Mouse (Mus musculus) liver, embryonic 12.5 days (tissue): Measurements from ENCODE around the gene Zfp988. TPM values are rescaled to one million over a fixed set of nuclear protein-coding genes. Genes with fewer than 3 reads are reported as not detected.
A peak's percentile ranks its signal among the peaks of the same experiment; 100 is the strongest.
"Not testable (repeated sequence)": the region's sequence is repeated elsewhere in the genome, so short reads cannot be mapped to it uniquely, and the experiment has no call there.

Experiments used
- ATAC-seq: fragments of 200-750 bp; cut with Nextera tagmentation; 2 replicates; pipeline ENCODE4 v1.8.0; 2017; ENCODE audit warnings: moderate number of reproducible peaks, mild to moderate bottlenecking, moderate library complexity
- H3K27ac ChIP-seq: fragments of 300-500 bp; sonication (generic); 2 replicates; pipeline ENCODE4 v1.5.1; 2016; ENCODE audit warnings: mild to moderate bottlenecking
- H3K27me3 ChIP-seq: fragments of 300-500 bp; sonication (generic); replicated peaks from 2 replicates; pipeline ENCODE4 v1.6.1; 2016; ENCODE audit warnings: mild to moderate bottlenecking, moderate library complexity
- H3K36me3 ChIP-seq: fragments of 300-500 bp; sonication (generic); 2 replicates; pipeline ENCODE4 v1.6.1; 2016; ENCODE audit warnings: mild to moderate bottlenecking, moderate library complexity
- H3K4me1 ChIP-seq: fragments of 300-500 bp; sonication (generic); 2 replicates; pipeline ENCODE4 v1.6.1; 2016
- H3K4me2 ChIP-seq: fragments of 300-500 bp; sonication (generic); 2 replicates; pipeline ENCODE4 v1.6.1; 2016; ENCODE audit warnings: mild to moderate bottlenecking, moderate library complexity
- H3K4me3 ChIP-seq: fragments of 300-500 bp; sonication (generic); 2 replicates; pipeline ENCODE4 v1.5.1; 2016; ENCODE audit warnings: mild to moderate bottlenecking, moderate library complexity
- H3K9ac ChIP-seq: fragments of 300-500 bp; sonication (generic); 2 replicates; pipeline ENCODE4 v1.6.1; 2016; ENCODE audit warnings: mild to moderate bottlenecking, moderate library complexity
- H3K9me3 ChIP-seq: fragments of 300-500 bp; sonication (generic); replicated peaks from 2 replicates; pipeline ENCODE4 v1.6.1; 2016; ENCODE audit warnings: mild to moderate bottlenecking, moderate library complexity
- WGBS: fragments of 180-500 bp; shearing (Covaris S2); methylation state at CpG from one replicate; pipeline ENCODE4 v1.1.7; 2016; ENCODE audit not compliant: insufficient replicate concordance; 5-methylcytosine and 5-hydroxymethylcytosine counted together
- polyA plus RNA-seq: library from polyadenylated mRNA; unstranded; fragments of >200 nt; fragmentation: Nextera tagmentation; extraction: Ambion mirVana; gene quantifications from 2 replicates; pipeline ENCODE4 v1.2.1, GENCODE M21; 2016

The Zfp988 gene
- 0.19 and 0.20 TPM in 2 replicates for polyA plus RNA-seq

DNA sequence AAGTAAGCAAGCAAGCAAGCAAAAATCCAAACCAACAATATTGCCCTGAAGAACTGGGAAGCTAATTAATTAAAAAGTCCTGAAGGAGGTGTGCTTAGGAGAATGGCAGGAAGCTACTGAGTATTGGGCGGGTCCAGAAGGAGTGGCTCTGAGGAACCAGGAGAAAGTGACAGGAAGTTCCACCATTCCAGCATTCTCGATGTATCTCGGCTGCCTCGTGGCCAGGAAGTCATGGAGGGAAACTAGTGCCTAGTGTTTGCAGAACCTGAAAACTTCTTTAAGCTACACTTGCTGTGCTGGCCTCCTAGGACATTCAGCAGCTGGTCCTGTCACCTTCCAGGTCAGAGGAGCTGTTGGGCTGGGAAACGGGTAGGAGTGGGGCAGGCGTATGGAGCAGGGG, at the start of gene Zfp988:
Gene Zfp988 (plus strand): TSS at position 239 of the 400 bp plus-strand sequence.
- not testable (repeated sequence) for H3K27me3 ChIP-seq, H3K4me2 ChIP-seq, H3K4me3 ChIP-seq, H3K4me1 ChIP-seq, H3K36me3 ChIP-seq, ATAC-seq, H3K9ac ChIP-seq, H3K27ac ChIP-seq, H3K9me3 ChIP-seq
- 72% methylated on average over 6 of the region's 6 CpGs for WGBS

DNA sequence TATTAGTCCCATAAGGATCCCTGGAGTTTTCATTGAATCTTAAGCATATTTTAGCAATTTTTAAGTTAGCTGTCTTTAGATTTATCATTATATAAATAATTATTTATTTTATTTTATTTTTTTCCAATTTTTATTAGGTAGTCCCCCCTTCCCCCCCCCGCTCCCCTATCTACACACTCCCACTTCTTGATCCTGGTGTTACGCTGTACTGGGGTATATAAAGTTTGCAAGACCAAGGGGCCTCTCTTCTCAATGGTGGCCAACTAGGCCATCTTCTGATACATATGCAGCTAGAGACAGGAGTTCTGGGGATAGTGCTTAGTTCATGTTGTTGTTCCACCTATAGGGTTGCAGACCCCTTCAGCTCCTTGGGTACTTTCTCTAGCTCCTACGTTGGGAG, 42.8 kb upstream of the Zfp988 start:
- H3K4me3 ChIP-seq, H3K4me2 ChIP-seq, ATAC-seq, H3K36me3 ChIP-seq, H3K4me1 ChIP-seq, H3K9ac ChIP-seq, H3K27ac ChIP-seq, H3K9me3 ChIP-seq, H3K27me3 ChIP-seq: not testable (repeated sequence)
- WGBS: 71% methylated on average over 2 of the region's 3 CpGs

DNA sequence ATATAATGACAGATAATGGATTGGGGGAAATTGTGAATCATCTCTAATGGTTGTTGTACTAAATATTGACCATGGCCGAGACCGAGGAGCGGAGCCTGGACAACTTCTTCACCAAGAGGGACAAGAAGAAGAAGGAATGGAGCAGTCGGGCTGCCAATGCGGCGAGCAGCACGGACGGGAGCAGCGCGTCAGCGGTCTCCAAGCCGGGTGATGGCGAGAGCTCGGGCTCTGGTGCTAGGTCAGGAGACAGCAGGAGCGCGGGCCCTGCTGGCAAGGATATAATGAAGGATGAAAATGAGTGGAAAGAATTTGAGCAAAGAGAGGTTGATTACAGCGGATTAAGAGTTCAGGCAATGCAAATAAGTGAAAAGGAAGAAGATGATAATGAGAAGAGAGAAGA, 38.2 kb upstream of the Zfp988 start:
- not testable (repeated sequence) for H3K4me2 ChIP-seq, H3K27ac ChIP-seq, H3K9ac ChIP-seq, H3K4me3 ChIP-seq, H3K27me3 ChIP-seq, ATAC-seq, H3K4me1 ChIP-seq, H3K36me3 ChIP-seq
- H3K9me3 ChIP-seq: peaks cover 30% of the 10 kb centered on the region
- 78% methylated on average over 17 of the region's 17 CpGs for WGBS

DNA sequence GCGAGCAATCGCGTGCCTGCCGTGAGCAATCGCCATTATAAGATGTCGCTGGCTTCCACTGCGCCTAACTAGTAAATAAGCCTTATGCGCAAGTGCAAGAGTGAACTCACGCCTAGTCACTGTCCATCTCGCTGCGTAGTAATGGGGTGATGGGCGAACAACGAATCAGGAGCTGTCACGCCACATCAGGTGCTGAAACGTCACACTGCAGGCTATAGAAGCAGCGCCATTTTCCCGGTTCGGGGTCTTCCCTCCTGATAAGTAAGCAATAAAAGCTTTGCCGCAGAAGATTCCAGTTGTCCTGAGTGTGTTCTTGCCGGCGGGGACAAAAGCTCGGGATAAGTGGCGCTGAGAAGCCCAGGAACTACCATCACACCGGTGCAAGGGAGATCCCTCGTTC, 36.7 kb upstream of the Zfp988 start:
- H3K4me2 ChIP-seq, H3K27ac ChIP-seq, H3K36me3 ChIP-seq, ATAC-seq, H3K4me3 ChIP-seq, H3K27me3 ChIP-seq, H3K4me1 ChIP-seq, H3K9ac ChIP-seq: not testable (repeated sequence)
- 77% methylated on average over 25 of the region's 25 CpGs for WGBS
- H3K9me3 ChIP-seq: peaks cover 35% of the 10 kb centered on the region

DNA sequence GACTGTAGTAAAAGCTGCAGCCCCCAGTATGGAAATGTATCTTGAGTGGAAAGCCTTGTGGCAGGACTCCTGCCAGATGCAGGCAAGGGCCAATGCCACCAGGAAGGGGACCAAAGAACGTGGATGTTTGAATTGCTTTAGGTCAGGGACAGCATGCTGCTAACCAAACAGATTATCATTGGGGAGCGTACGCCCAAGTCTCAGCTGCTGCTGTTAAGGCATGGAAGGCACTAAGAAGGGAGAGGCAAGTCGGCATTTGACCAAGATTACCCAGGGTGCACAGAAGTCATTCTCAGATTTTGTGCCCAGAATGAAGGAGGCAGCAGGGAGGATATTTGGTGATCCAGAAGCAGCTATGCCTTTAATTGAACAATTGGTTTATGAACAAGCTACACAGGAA, 35.4 kb upstream of the Zfp988 start:
- H3K27ac ChIP-seq, H3K4me3 ChIP-seq, H3K27me3 ChIP-seq, H3K4me1 ChIP-seq, H3K4me2 ChIP-seq, H3K36me3 ChIP-seq, ATAC-seq, H3K9ac ChIP-seq: not testable (repeated sequence)
- WGBS: 71% methylated on average over 4 of the region's 4 CpGs
- peaks cover 45% of the 10 kb centered on the region for H3K9me3 ChIP-seq

DNA sequence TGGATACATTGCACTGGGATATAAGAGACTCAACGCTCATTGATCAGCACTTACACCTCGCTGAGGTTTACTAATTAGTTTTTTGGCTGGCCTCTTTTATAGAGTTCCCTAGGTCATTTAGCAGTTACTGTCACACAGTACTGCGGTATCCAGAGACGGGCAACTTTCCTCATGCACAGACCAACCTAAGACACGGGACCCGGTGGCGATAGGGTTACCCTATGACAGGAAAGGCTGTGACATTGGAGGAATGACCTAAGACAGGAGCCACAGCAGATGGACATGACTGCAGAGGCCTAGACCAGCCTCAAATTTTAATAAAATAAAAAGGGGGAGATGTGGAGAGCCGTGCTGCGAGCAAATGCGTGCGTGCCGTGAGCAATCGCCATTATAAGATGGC, 33.9 kb upstream of the Zfp988 start:
- H3K27me3 ChIP-seq, H3K4me1 ChIP-seq, ATAC-seq, H3K36me3 ChIP-seq, H3K27ac ChIP-seq, H3K4me2 ChIP-seq, H3K9ac ChIP-seq, H3K4me3 ChIP-seq: not testable (repeated sequence)
- 78% methylated on average over 13 of the region's 13 CpGs for WGBS
- peaks cover 51% of the 10 kb centered on the region for H3K9me3 ChIP-seq

DNA sequence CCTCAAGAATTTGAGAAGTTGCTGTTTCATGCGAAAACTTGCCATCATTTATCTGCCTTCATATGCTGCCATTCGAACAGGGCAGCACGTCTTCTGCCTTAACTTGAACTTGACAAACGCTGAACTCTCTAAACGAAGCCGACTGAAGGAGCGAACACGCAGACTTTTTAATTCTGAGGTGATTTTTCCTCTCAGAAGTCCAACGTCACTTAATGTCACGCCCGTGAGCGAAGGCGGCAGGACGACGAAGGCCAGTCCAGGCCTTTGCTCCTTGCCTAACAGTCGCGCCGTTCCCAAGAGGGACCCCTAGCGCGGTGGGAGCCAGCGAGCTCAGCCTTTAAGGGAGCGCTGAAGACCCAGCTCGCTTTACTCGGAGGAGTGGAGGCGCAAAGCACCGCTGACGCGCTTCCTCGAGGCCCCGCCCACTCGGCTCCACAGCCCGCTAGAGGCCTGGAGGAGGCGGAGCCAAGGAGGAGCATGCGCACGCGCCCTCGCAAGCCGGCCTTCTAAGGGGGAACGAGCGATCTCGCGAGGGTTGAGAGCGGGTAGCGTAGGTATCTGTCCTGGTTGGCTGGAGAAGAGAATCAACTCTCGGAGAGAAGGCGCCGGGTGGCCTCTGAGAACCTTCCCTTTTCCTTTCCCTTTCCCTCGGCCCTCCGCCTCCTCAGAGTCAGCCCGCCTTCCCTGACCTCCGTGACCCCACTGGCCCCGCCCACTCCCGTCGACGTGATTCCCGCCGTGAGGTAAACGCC, 30.3 kb upstream of the Zfp988 start:
- peak overlapping the region; percentile 60 for H3K4me2 ChIP-seq
- H3K9me3 ChIP-seq: peaks cover 31% of the 10 kb centered on the region
- H3K4me3 ChIP-seq: peak overlapping the region; percentile 32
- not testable (repeated sequence) for H3K36me3 ChIP-seq, H3K9ac ChIP-seq, H3K27ac ChIP-seq, H3K27me3 ChIP-seq, H3K4me1 ChIP-seq
- peak; percentile 61 for ATAC-seq
- WGBS: 33% methylated on average over 58 of the region's 58 CpGs

DNA sequence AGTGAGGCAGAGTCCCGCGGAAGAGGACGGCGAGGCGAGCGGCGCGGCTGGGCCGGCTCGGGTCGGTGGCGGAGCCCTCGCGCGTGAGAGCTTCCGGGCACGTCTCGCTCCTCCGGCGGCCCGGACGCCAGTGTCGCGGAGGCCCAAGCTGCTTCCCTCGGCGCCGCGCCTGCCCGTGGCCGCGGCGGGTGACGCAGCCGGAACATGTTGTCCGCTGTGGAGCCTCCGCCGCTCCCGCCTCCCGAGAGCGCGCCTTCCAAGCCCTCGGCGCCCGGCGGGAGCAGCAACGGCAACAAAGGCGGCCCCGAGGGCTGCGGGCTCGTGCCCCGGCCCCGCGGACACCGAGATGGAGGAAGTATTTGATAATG, 29.7 kb upstream of the Zfp988 start:
- WGBS: 20% methylated on average over 54 of the region's 54 CpGs

DNA sequence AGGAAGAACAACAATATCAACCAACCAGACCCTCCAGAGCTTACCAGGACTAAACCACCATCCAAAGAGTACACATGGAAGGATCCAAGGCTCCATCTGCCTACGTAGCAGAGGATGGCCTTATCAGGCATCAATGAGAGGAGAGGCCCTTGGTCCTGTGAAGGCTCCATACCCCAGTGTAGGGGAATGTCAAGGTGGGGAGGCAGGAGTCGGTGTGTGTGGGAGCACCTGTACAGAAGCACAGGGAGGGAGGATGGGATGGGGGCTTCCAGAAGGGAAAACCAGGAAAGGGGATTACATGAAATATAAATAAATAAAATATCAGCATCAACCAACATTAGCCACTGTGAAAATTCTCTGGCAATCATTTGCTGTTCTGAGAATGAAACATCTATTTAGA, 25.1 kb upstream of the Zfp988 start:
- H3K4me2 ChIP-seq, H3K27me3 ChIP-seq, H3K9ac ChIP-seq, H3K4me1 ChIP-seq, H3K36me3 ChIP-seq, H3K9me3 ChIP-seq, H3K27ac ChIP-seq, ATAC-seq, H3K4me3 ChIP-seq: not testable (repeated sequence)
- WGBS: 50% methylated on average over 2 of the region's 2 CpGs

More for the DNA sequence above, 29.7 kb upstream of the Zfp988 start:
- peak overlapping the region; percentile 32; the same call in 1 of the 2 replicates for H3K4me3 ChIP-seq
- ATAC-seq, H3K27ac ChIP-seq, H3K9ac ChIP-seq, H3K36me3 ChIP-seq, H3K27me3 ChIP-seq, H3K4me1 ChIP-seq: not testable (repeated sequence)
- H3K4me2 ChIP-seq: peak overlapping the region; percentile 60
- H3K9me3 ChIP-seq: peaks cover 29% of the 10 kb centered on the region

DNA sequence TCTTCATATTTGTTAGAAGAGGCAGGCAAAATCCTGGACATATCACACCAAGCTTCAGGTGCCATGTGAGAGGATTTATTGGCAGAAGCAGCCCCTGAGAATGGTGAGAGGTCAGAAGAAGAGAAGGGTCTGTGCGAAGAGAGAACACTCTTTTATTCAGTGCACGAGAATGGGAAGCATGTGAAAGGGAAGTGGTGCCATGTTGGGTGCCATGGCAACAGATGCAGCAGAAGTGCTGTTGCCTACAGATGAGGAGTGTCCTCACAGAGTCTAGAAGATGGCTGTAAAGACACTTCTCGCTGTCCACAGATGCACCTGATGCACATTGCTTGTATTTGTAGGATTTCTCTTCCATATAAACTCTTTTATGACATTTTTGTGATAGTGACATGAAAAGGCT, 6.9 kb upstream of the Zfp988 start:
- ATAC-seq, H3K4me2 ChIP-seq, H3K4me3 ChIP-seq, H3K36me3 ChIP-seq, H3K9me3 ChIP-seq, H3K9ac ChIP-seq, H3K27ac ChIP-seq, H3K4me1 ChIP-seq, H3K27me3 ChIP-seq: not testable (repeated sequence)
- WGBS: 56% methylated on average over 3 of the region's 3 CpGs

DNA sequence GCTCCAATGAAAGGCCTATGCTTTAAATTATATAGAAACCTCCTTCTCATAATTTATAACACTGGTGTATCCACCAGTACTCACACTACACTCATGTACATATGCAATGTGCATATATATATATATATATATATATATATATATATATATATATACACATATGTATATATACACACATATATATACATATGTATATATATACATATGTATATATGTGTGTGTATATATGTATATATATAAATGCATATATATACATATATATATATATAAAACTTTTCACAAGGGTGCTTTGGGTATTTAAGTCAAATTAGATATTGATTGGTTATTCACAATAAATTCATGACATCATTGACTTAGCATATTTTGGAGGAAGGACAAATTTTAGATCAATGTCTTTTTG, 3.1 kb upstream of the Zfp988 start:
- H3K4me3 ChIP-seq, H3K27ac ChIP-seq, H3K9ac ChIP-seq, H3K27me3 ChIP-seq, H3K4me1 ChIP-seq, H3K9me3 ChIP-seq, ATAC-seq, H3K4me2 ChIP-seq, H3K36me3 ChIP-seq: not testable (repeated sequence)

DNA sequence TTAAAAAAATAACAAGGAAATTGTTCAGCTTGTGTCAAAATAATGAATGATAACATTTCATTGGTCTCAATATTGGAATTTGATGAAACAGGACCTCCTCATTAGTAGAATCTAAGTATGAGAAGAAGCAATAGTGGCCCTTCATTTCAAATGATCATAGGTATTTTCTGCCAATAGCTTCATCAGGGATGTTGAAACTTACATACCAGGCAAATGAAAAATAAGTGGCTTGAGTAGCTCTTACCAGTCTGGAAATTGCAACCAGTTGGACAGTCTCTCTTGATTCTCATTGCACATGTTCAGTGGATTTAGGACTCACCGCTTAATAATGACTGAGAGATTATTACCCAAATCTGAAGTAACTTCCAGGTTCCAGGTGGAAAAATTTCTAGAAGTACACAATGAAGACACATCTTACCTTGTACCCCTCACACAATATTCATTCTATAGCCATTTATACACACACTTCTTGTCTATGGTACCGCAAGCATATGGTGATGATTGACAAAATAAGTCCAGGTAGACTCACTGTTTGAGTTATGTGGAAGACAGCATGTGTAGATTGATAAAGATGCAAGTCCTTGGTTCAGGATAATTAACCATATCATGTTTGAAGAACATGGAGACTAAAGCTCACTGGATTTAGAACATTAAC, 29.7 kb downstream of the Zfp988 start:
- ATAC-seq: peak; percentile 61; the same call in 1 of the 2 replicates
- 73% methylated on average over 2 of the region's 2 CpGs for WGBS
- peaks cover 52% of the 10 kb centered on the region for H3K9me3 ChIP-seq

More for the DNA sequence above, 29.7 kb downstream of the Zfp988 start:
- not testable (repeated sequence) for H3K4me1 ChIP-seq, H3K27ac ChIP-seq, H3K4me2 ChIP-seq, H3K27me3 ChIP-seq, H3K36me3 ChIP-seq, H3K9ac ChIP-seq, H3K4me3 ChIP-seq
